Mouse (Mus musculus) right cerebral cortex, postnatal 14 days (tissue): ENCODE measurements around the gene Nt5m.

ENCODE experiments used
- DNase-seq: peaks from one replicate; pipeline ENCODE4 v3.0.0; 2022

Gene Nt5m

DNA sequence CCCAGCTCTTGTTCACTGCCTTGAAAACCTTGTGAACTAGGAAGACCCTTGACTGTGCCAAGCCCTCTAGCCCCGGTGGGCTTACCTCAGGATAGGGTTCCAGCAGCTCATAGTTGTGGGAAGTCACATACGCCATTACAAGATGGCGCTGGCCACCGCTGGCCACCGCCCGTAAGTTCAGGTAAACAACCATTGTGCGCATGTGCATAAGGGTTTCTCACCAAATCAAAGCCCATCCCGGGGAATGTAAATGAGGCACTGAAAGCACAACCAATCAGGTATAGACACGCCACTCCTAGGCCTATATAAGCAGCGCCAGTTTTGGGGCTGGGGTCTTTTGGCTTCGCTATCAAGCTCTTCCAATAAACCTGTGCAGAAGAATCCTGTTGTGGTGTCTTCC, 7.1 kb downstream of the Nt5m start:
- DNase-seq = no peak

DNA sequence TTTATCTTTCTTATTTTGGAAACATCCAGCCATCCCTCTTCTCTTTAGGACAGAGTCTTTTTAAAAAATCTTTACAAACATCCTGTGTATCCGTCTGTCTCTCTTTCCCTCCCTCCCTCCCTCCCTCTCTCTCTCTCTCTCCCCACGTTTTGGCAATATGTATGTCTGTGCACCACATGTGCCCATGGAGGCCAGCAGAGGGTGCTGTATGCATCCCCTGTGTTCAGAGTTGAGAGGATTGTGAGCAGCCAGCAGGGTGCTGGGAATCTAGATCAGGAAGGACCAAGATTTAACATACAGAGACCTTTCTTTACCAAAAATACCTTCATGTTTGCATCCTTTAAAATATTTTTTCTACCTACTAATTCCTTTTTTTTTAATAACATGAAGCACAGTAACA, 7.9 kb downstream of the Nt5m start:
- peak; percentile 37 for DNase-seq

DNA sequence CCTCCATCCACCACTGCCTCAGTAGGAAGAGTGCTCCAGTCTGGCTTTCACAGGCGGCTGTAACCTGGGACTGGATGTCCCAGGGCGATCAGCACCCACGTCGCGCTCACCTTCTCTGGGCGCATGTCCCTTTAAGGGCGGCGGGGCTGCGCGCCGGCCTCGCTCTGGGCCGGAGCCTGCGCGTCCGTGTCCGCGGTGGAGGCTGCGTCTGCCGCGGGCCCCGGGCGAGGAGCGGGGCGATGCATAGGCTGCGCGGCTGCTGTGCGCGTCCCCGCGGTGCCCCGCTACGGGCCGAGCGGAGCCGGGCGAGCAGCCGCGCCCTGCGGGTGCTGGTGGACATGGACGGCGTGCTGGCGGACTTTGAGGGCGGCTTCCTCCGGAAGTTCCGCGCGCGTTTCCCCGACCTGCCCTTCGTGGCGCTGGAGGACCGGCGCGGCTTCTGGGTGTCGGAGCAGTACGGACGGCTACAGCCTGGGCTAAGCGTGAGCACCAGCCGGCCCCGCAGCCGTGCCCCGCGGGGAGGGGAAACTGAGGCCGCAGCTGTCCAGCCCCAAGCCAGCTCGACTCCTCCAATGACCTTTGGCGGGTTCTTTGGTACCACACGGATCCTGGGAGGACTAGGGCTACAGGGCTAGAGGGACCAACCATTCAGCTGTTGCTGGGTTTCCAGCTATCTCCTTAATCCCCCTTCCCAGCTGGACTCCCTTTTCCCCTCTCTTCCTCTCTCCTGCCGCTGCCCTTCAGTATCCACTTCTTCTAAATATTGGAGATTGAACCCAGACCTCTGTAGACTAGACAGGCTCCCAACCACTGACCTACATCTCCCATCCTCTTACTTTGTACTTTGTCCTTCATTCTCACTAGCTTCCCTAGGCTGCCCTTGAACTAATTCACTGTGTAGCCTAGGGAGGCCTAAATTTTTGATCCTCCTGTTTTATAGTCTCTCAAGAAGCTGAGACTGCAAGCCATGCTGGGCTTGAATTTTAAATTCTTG, 8.9 kb downstream of the Nt5m start:
- peak; percentile 75 for DNase-seq

DNA sequence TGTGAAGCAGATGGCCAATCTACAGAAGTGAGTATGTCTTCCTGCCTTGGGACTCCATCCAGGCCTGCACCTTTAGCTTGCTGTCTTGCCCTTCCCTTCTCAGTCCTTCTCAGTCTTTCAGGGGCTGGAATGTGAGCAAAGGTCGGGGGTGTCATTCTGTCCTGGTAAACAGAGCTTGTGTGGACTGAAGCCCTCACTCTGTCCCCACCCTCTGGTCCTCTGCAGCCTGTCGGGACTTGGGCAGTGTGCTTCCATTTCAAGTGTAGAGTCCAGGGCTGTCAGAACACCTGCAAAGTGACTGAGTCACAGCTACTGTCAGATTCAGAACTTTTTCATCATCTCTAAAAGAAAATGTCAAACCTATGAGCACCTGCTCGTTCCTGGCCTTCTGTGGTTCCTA, 13.6 kb downstream of the Nt5m start:
- no peak for DNase-seq

DNA sequence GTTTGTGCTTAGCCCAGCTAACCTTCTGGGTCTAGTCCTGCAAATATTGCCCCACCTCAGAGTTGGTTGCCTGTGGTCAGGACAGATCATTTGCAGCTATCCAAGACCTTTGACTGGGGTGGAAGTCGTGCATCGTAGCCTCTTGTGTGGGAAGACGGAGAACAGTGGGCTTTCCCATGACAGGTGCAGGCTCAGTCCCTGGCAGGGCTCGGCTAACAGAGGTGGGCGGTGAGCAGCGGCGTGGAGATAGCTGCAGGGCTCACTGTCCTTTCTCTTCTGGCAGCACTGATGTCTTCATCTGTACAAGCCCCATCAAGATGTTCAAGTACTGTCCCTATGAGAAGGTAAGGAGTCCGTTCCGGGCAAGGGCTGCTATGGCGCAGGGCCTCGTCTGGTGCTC, 21.2 kb downstream of the Nt5m start:
- DNase-seq = no peak

DNA sequence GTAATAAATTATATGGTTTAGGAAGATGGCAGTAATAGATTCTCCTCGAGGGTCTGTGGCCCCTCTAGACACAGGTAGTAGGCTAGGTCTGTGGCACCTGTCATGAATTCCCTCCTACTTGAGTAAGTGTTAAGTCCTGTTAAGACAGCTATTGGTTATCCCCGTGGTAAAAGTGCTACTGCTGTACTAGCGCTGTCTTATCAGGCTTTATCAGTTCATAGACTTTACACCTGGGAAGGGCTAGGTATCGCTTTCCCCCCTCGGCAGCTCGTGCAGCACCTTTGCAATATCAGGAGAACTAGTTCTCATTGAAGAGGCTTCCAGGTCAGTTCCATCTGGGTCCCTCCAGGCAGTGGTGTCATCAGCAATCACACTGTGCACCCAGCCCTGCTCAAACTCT, 25.1 kb downstream of the Nt5m start:
- DNase-seq = no peak

DNA sequence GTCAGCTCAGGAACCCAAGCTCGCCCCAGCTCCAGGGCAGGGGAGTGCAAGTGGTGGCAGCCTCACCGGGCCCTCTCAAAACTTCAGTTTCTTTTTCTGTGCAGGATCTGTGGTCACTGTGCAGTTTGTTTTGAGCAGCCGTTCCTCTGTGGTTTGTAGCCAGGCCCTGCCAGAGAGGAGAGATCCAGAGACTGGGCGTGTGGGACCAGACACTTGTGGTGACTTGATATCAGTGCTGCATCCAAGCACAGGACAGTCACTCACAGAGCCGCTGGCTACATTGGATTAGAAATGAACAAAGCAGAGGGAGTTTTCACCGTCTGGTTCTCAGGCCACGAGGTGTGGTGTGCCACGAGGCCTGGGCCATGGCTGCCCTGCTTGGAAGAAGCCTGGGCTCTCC, 32.9 kb downstream of the Nt5m start:
- DNase-seq = no peak

DNA sequence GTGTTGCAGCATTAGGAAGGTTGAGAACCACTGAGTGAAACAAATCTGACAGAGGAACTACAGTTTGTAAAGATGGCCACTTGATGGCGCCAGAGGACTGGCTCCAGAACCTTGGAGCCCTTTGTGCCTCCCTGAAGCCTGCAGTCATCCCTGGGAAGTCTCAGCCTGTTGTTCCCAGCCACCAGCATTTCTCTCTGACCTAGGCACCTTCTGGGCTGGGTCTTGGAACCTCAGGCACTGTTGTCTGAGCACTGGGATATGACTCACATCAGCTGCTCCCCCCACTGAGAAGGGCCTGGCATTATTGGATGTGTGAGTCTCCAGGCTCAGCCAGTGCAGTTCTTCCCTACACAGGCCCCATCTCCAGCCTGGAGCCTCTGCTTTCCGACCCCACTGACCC, 40.8 kb downstream of the Nt5m start:
- peak; percentile 86 for DNase-seq

DNA sequence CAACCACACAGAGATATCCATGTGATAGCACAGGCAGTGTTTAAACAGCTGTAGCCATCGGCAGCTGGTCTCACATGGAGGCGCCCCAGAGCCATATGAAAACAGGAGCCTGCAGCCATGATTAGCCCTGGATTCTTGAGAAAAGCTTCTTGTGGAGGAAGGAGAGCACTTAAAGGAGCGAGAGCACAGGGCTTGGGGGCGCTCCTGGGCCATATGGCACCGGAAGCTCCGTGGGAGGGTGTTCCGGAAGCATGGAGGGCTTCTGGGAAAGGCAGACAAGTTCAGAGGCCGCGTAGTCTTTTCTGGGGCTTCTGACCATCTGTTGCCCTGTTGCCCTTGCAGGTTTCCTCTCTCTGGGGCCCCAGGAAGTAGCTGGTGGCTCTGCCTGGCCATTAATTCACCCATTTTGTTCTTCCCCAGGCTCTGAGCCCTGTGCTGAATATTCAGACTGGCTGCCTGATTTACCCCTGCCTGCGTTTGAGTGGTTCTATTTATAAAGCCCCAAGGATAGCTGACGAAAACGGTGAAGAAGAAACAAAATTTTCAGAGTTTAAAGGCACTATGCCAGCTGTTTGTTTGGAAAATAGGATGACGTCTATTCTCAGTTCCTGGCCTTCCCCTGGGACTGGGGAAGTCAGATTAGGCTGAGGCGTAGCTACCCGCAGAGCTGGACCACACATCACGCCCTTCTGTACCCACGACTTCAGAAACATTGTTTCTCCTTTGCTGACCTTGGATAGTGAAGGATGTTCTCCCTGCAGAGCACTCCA, 46.2 kb downstream of the Nt5m start:
- no peak for DNase-seq

DNA sequence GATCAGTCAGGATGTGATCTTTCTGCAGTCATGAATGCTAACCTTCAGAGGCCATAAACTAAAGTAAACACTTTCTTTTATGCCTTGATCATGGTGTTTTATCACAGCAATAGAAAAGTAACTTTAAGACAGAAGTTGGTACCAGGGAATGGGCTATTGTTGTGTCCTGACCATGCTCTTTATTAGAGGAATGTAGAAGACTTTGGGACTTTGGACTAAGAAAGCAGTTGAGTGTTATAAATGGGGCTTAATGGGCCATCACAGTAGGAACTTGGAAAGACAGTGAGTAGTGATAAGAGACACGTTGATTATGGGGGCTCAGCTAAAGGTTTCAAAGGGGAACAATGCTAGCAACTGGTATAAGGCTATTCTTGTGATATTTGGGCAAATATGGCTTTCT, 47.7 kb downstream of the Nt5m start:
- DNase-seq = no peak

DNA sequence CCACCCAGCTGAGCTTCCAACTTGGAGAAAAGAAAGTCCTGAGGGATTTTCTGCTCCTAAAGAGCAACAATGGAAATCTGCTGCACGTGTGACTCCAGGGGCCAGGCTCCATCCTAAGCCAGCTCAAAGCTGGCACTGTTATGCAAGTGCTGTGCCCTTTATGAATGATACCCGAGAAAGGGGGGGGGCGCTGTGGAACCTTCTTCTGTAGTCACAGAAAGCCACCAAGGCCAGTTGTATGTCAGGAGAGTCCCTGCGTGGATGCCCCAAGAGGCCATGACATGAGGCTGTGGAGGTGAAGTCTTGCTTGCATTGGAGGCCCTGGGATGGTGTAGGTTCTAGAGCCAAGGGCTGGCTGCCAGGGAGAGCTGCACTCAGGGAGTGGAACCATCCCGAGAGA, 48.9 kb downstream of the Nt5m start:
- DNase-seq = no peak

DNA sequence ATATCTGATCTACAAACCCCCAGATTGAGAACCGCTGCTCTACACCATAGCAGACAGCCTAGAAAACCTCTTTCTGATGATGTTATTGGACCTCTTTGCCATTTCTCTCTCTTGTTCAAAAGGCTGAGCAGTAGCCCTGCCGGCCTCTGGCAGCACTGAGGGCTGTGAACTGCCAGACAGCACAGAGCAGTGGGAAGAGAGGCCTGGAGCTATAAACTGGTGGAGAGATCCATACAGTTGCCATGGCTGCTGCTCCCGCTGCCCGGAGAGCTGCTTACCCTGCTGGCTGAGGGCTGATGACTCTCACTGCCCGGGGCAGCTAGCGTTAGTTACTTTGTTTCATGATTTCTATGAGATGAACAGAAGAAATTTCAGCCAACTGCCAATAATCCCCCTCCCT, 52.6 kb downstream of the Nt5m start:
- DNase-seq = no peak

DNA sequence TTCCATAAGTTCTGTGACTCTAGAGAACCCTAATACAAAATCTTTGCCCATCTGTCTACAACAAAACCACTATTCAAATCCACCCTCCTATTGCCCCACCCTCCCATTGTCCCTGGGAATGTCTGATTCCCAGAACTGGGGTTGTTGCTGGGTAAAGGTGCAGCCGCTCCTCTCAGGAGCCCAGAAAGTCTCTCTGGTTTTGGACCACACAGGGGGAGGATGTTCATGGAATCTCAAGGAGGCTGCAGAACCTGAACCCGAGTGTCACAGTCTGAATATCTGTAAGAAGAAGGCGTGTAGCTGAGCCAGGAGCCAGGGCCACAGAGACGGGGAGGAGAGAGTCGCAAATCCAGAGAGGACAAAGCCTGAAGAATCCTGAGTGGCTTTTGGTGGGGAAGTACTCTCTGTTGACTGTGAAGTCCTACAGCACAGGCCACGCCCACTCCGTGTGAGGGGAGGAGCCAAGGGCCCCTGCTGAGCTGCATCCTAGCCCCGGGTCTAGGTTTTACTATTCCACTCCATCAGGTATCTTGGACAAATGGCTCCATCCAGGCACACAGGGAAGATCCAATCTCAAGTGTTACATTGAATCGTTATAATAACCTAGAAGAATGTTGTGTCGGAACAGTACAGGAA, 54.0 kb downstream of the Nt5m start:
- DNase-seq = peak; percentile 37

DNA sequence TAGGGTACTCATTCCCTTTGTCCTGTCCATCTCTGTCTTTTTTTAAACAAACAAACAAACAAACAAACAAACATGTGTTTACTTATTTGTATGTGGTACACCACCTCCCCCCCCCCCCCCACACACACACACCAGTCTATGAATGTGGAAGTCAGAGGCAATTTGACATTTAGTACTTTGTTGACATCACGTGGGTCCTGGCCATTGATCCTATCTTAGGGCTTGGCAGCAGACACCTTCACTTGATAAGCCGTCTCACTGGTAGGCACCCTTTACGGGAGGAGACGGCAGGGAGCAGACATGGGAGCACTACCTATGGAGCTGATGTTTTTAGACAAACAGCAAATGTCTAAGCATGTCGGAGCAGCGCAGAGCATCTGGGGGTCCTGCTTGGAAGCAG, 55.7 kb downstream of the Nt5m start:
- no peak for DNase-seq

DNA sequence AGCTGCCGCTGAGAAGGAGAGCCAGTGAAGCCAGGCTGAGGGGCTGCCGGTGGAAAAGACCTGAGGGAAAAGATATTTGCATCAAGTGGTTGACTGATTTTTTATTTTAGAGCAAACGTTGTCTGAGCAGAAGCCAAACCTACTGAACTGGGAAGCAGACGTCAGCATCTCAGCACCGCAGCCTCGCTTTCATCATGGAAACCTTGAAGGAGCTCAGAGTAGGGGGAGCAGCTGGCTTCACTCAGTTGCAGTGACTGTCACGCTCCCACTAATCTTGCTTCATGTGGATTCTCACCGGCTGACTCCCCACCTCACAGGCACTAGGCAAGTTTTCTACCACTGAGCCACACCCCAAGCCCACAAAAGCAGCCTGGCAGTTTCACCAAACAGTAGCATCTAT, 56.1 kb downstream of the Nt5m start:
- DNase-seq = no peak

DNA sequence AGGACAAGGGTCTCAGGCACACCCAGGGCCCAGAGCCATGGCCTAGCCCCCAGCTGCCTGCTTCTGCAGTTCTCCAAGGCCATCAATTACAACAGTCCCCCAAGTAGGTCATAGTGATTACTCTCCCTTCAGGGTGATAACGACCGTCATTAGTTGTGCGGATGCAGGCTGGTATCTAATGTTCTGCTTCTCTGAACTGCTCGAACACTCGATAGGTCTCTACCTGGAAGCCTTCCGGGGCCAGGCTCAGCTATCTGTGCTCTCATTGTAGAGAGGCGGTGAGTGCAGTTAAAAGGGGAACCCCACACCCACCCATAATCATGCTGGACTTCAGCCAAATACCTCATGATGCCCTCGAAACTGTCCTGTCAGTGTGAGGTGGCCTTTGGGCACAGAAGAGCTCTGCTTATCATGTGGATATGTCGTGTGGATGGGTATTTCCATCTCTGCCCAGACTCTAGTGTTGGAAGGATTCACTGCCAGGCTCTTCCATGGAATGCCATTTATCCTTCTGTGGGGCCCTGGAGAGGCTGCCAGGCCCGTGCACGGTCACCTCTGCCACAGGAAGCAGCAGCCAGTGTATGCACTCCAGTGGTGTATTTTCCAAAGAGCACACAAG, 58.8 kb downstream of the Nt5m start:
- no peak for DNase-seq

DNA sequence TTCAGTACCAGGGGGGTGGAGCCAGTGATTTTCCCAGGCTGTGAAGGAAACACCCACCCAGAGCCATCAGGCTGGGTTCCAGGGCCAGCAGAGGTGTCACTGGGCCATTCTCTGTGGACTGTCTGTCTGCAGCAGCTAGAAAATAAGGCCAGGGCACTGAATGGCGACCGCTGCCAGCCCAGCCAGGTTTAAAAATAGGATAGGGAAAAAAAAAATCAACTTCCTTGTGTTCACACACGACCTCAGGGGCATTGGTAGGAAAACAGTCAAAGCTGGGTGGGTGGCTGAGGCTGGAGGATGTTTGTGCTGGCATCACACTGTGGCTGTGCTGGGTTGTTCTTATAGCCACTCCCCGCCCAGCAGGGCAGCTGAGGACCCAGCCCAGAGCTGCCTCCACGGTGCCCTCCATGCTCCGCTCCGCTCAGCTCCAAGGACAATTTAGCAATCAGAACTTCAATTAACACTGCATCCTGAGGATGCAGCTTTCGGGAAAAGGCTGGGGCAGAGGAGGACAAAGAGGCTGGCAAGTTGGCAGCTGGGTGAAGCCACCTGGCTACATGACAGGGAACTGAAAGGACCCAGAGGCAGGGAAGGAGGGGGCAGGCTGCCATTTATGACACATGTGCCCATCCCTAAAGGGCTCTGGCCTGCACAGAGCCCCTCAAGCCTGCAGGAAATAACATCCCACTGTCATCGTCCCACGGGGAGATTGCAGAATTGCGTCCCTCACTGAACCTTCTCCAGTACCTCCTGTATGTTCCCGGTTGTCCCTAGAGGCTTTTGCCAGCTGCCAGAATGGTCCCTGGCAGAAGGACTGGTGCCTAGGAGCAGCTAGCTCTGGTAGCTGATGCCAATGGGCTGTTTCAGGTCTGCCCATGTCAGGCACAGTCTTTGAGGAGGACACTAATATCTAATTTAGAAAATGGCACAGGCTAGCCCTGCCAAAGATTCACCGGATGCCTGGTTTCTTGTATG, 60.8 kb downstream of the Nt5m start:
- no peak for DNase-seq

DNA sequence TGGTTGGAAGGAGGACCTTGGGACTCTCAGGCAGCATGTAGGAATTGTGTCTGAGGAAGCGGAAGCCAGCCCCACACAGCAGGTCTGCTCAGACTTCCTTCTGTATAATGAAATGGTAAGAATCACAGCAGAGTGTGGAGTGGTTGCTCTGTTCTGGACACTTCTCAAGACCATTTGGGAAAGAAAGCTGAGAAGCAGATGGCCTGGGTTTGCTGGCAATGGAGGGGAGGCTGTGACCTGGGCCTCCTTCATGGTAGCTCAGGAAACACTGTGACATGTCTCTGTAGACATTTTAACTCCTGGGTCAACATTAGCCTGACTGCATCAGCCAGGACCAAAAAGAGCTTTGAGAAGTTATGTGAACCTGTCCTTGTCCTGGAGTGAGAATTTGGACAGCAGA, 61.7 kb downstream of the Nt5m start:
- DNase-seq = no peak

DNA sequence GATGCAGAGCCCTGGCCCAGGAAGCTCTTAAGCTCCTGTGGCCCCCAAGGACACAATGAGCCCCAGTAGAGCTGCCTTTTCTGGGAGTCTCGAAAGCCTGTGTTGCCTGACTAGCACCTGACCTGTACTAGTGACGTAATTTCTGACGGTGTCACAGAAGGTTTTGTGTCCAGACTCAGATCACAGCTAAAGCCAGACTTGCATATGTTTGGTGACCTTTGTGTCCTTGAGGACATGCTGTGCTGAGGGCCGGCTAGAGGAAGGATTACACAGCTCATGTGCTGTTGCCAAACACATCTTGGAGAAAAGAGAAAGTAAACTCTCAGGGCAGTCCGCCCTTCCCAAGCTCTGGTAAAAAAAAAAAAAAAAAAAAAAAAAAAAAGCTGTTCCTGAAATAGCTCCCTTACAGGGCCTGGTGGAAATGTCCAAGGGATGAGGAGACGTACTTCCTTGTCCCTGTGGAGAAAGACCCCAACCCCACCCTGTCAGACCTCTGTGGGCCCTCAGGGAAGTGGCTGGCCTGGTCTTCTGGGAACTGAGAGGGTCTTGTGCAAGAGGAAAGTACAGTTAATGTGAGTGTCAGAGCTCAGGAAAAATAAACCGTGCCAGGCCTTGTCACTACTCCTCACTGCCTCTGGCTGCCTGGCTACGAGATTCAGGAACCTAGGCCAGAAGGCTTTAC, 62.9 kb downstream of the Nt5m start:
- DNase-seq = no peak

DNA sequence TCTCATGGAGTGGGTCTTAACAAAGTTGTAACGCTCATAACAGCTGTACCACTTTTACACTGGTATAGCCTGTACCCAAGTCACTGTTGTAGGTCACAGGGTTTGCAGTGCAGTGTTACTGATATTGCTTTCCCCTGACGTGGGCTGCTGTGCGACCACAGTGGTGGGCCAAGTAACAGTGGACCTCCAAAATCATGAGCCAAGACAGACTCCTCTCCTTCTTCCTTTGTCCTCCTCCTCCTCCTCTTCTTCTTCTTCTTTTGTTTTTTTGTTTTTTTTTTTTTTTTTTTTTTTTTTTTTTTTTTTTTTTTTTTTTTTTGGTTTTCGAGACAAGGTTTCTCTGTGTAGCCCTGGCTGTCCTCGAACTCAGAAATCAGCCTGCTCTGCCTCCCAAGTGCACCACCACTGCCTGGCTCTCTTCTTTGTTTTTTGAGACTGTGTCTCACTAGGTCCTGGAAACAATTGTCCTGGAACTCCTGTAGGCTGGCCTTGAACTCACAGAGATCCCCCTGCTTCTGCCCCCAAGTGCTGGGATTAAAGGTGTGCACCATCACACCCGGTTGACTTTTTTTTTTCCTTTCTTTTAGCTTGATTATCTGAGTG, 67.4 kb downstream of the Nt5m start:
- DNase-seq = no peak

DNA sequence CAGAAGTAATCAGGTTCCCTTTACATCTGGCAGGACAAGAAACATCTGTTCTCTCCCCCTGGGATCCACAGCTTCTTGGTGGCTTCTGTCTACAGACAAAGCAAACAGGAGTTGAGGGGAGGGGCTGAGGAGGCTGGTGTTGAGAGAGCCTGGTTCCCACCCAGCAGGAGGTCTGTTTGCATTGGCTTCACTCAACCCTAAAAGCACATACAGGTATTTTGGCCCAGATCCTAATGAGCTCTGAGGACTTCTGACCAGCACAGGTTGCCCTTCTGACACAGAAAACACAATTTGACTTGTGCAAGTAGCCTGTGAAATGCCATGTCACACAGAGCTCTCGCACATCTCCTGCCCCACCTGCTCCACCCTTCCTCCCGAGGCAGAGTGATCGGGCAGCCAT, 69.2 kb downstream of the Nt5m start:
- DNase-seq = no peak
